Mouse (Mus musculus) bone marrow, adult 2 months (tissue): ENCODE results near the gene Dhdh.

ENCODE experiments used
- CTCF ChIP-seq: fragments of 200-500 bp; IDR thresholded peaks from 2 replicates; pipeline ENCODE4 v1.5.1; 2011; ENCODE audit warnings: low read length, control low read depth; ENCODE audit not compliant: control insufficient read depth, insufficient read depth
- POLR2A ChIP-seq: fragments of 200-500 bp; IDR thresholded peaks from 2 replicates; pipeline ENCODE4 v1.6.1; 2011; ENCODE audit warnings: low read depth, mild to moderate bottlenecking, control low read depth, low read length, borderline replicate concordance; ENCODE audit not compliant: control insufficient read depth

DNA sequence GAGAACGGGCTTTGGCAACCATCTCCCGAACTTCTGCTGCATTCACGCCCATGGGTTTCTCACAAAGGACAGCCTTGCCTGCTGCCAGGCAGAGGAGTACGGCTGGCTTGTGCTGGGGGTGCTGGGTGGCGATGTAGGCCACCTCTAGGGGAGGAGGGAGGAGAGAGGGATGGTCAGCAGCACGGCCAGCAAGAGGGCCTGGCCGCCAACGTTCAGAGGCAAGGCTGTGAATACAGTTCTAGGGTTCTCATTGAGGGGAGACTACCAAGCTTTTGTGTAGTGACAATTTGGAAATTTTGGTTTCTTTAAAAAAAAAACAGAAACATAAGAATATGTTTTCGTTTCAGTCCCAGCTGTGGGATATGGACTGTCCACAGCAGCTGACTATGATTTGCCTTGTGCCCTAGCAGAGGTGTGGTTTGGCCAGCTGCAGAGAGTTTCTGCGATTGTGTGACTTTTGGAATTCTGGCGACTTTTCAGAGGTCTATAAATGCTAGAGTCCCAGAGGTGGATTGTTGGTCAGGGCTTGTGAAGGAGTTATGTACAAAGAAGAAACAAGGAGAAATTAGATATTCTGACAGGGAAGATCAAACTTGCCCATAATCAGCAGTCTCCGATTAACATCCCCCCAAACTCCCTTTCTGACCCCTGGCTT lies 1.7 kb downstream of the Dhdh start, which contains the start of gene Gm45808:
- TF ChIP-seq POLR2A (no peak), CTCF (no peak)
